Mouse (Mus musculus) cerebellum, adult 18-20 months (tissue): ENCODE measurements around the gene Cenpb.

Source experiments
- DNase-seq, 2 experiments: peaks; one replicate each; pipeline ENCODE4 v3.0.0; 2021

The Cenpb gene

GRCm38 (mm10) chr2:131135521-131136139 lies 44.2 kb downstream of the Cenpb start:
- DNase-seq = no peak

GRCm38 (mm10) chr2:131134826-131135400 lies 45.0 kb downstream of the Cenpb start:
- DNase-seq = no peak

- no peak for DNase-seq
Observed at GRCm38 (mm10) chr2:131134381-131134780, 45.5 kb downstream of the Cenpb start.

GRCm38 (mm10) chr2:131132930-131133547 lies 46.8 kb downstream of the Cenpb start, which contains the start of gene Gm11037:
Gm11037 (plus strand) TSS chr2:131133497.
- no peak for DNase-seq

- no peak for DNase-seq
Observed at GRCm38 (mm10) chr2:131132111-131132888, 47.6 kb downstream of the Cenpb start.

- no peak for DNase-seq
Observed at GRCm38 (mm10) chr2:131130849-131131248, 49.0 kb downstream of the Cenpb start.

GRCm38 (mm10) chr2:131129836-131130235 lies 50.0 kb downstream of the Cenpb start:
- DNase-seq = no peak

GRCm38 (mm10) chr2:131128636-131129157 lies 51.2 kb downstream of the Cenpb start:
- DNase-seq = no peak

GRCm38 (mm10) chr2:131128211-131128610 lies 51.7 kb downstream of the Cenpb start:
- no peak for DNase-seq

- DNase-seq = no peak
Observed at GRCm38 (mm10) chr2:131127161-131127730, 52.6 kb downstream of the Cenpb start, which contains the start of gene Hspa12b. Hspa12b (plus strand) TSS chr2:131127280.

GRCm38 (mm10) chr2:131125964-131126815 lies 53.7 kb downstream of the Cenpb start:
- no peak for DNase-seq
